In genomic region chr1:184357474-184358225, GRCm38 (mm10) we compare ENCODE assay signal across 12 mouse cellular contexts.
DNase-seq lines count a peak whose midpoint lies in the region; ATAC-seq and TF ChIP-seq lines count a peak whose summit lies in the region.
"Had no signal": no experiment of that assay in that cellular context is flagged by ENCODE, and none has a peak within 500 bp of the region (broad histone marks: within the 10 kb centered on the region; RNA-seq: fewer than 3 reads in every experiment).

No protein-coding gene starts in this region.

- no peak overlapping the region for H3K4me3 ChIP-seq in forebrain, embryonic 16.5 days (replicated peaks; ENCODE audit: low read length)
- H3K4me3 ChIP-seq in forebrain, embryonic 14.5 days (ENCODE audit: low read depth, low read length), result no peak overlapping the region
- no peak overlapping the region for H3K4me3 ChIP-seq in limb, embryonic 14.5 days (replicated peaks; ENCODE audit: low read length)
- no peak overlapping the region for H3K4me3 ChIP-seq in limb, embryonic 10.5 days
- H3K4me3 ChIP-seq in liver, embryonic 12.5 days, result no peak overlapping the region
- no peak overlapping the region for H3K4me3 ChIP-seq in neural tube, embryonic 15.5 days (replicated peaks)
- H3K4me3 ChIP-seq: midbrain, embryonic 13.5 days; neural tube, embryonic 12.5 days had no signal

- DNase-seq in forebrain, embryonic 14.5 days (ENCODE audit: low spot score), result no peak
- peak; percentile 11 for DNase-seq in limb, embryonic 14.5 days (ENCODE audit: low spot score)
- DNase-seq in limb, embryonic 10.5 days (ENCODE audit: low spot score), result no peak
- peak; percentile 95 for DNase-seq in 416B (ENCODE audit: low read depth)
- no peak for DNase-seq in gastrocnemius, postnatal 36 days
- DNase-seq: cerebellum, adult 11 months; lung, postnatal 10 days had no signal

- H3K9ac ChIP-seq in forebrain, embryonic 16.5 days (replicated peaks; ENCODE audit: low read depth, low read length), result no peak overlapping the region
- H3K9ac ChIP-seq in forebrain, embryonic 14.5 days (ENCODE audit: low read length), result no peak overlapping the region
- H3K9ac ChIP-seq in limb, embryonic 14.5 days (ENCODE audit: low read depth, low read length, severe bottlenecking), result no peak overlapping the region
- no peak overlapping the region for H3K9ac ChIP-seq in liver, embryonic 12.5 days
- H3K9ac ChIP-seq in neural tube, embryonic 15.5 days (replicated peaks), result no peak overlapping the region
- H3K9ac ChIP-seq: midbrain, embryonic 13.5 days; neural tube, embryonic 12.5 days had no signal

- H3K4me2 ChIP-seq in forebrain, embryonic 16.5 days (ENCODE audit: low read length), result no peak overlapping the region
- H3K4me2 ChIP-seq in forebrain, embryonic 14.5 days (ENCODE audit: low read length), result no peak overlapping the region
- no peak overlapping the region for H3K4me2 ChIP-seq in limb, embryonic 14.5 days (replicated peaks; ENCODE audit: low read depth, low read length, severe bottlenecking)
- no peak overlapping the region for H3K4me2 ChIP-seq in liver, embryonic 12.5 days
- no peak overlapping the region for H3K4me2 ChIP-seq in neural tube, embryonic 15.5 days
- H3K4me2 ChIP-seq: midbrain, embryonic 13.5 days; neural tube, embryonic 12.5 days had no signal

- no peak overlapping the region for H3K27ac ChIP-seq in forebrain, embryonic 16.5 days (ENCODE audit: low read length)
- H3K27ac ChIP-seq in forebrain, embryonic 14.5 days (ENCODE audit: low read depth, low read length), result no peak overlapping the region
- no peak overlapping the region for H3K27ac ChIP-seq in limb, embryonic 14.5 days (replicated peaks; ENCODE audit: low read depth, low read length)
- H3K27ac ChIP-seq in limb, embryonic 10.5 days, result no peak overlapping the region
- H3K27ac ChIP-seq in liver, embryonic 12.5 days, result no peak overlapping the region
- no peak overlapping the region for H3K27ac ChIP-seq in neural tube, embryonic 15.5 days (replicated peaks)
- H3K27ac ChIP-seq: midbrain, embryonic 13.5 days; neural tube, embryonic 12.5 days had no signal

- 79% methylated on average over 4 of the region's 4 CpGs for WGBS in forebrain, embryonic 16.5 days
- WGBS in forebrain, embryonic 14.5 days, result 86% methylated on average over 4 of the region's 4 CpGs
- 56% methylated on average over 4 of the region's 4 CpGs for WGBS in limb, embryonic 14.5 days
- 83% methylated on average over 4 of the region's 4 CpGs for WGBS in limb, embryonic 10.5 days
- WGBS in liver, embryonic 12.5 days (ENCODE audit: insufficient replicate concordance), result 44% methylated on average over 4 of the region's 4 CpGs
- 46% methylated on average over 4 of the region's 4 CpGs for WGBS in neural tube, embryonic 15.5 days

- no peaks in the 10 kb centered on the region; the same call in 1 of the 2 replicates for H3K4me1 ChIP-seq in forebrain, embryonic 16.5 days (replicated peaks; ENCODE audit: control insufficient read depth, insufficient read depth, low read length)
- no peaks in the 10 kb centered on the region for H3K4me1 ChIP-seq in forebrain, embryonic 14.5 days (ENCODE audit: control insufficient read depth, insufficient read depth, low read length)
- H3K4me1 ChIP-seq in limb, embryonic 14.5 days (ENCODE audit: control insufficient read depth, insufficient read depth, low read length), result peaks cover 10% of the 10 kb centered on the region; the same call in 1 of the 2 replicates
- H3K4me1 ChIP-seq in limb, embryonic 10.5 days, result peaks cover 6% of the 10 kb centered on the region; the same call in 1 of the 2 replicates
- peaks cover 9% of the 10 kb centered on the region for H3K4me1 ChIP-seq in liver, embryonic 12.5 days
- 0 out of 2 replicates have a peak, but pooled peaks cover 4% of the 10 kb centered on the region for H3K4me1 ChIP-seq in neural tube, embryonic 15.5 days
- H3K4me1 ChIP-seq: midbrain, embryonic 13.5 days; neural tube, embryonic 12.5 days had no signal

- intact Hi-C loops in gastrocnemius, postnatal 36 days (cut with DNase I), result no loop called here

- no peaks in the 10 kb centered on the region for H3K36me3 ChIP-seq in forebrain, embryonic 16.5 days (ENCODE audit: control insufficient read depth, insufficient read depth)
- H3K36me3 ChIP-seq in forebrain, embryonic 14.5 days (ENCODE audit: control insufficient read depth, insufficient read depth, low read length), result no peaks in the 10 kb centered on the region
- no peaks in the 10 kb centered on the region for H3K36me3 ChIP-seq in limb, embryonic 14.5 days (ENCODE audit: control insufficient read depth, insufficient read depth, low read length)
- no peaks in the 10 kb centered on the region for H3K36me3 ChIP-seq in limb, embryonic 10.5 days
- H3K36me3 ChIP-seq in liver, embryonic 12.5 days, result no peaks in the 10 kb centered on the region
- H3K36me3 ChIP-seq in neural tube, embryonic 15.5 days, result no peaks in the 10 kb centered on the region
- H3K36me3 ChIP-seq: midbrain, embryonic 13.5 days; neural tube, embryonic 12.5 days had no signal

- peak; percentile 12; the same call in 1 of the 2 replicates for ATAC-seq in forebrain, embryonic 16.5 days
- no peak for ATAC-seq in forebrain, embryonic 14.5 days
- ATAC-seq in limb, embryonic 14.5 days (ENCODE audit: low FRiP score, low read depth), result no peak
- peak; percentile 47; the same call in 1 of the 2 replicates for ATAC-seq in liver, embryonic 12.5 days
- ATAC-seq in neural tube, embryonic 15.5 days (ENCODE audit: low FRiP score), result no peak
- ATAC-seq: midbrain, embryonic 13.5 days had no signal

- H3K27me3 ChIP-seq in forebrain, embryonic 16.5 days (replicated peaks; ENCODE audit: control insufficient read depth, insufficient read depth, low read length), result no peaks in the 10 kb centered on the region
- no peaks in the 10 kb centered on the region for H3K27me3 ChIP-seq in forebrain, embryonic 14.5 days (replicated peaks; ENCODE audit: control insufficient read depth, insufficient read depth, low read length)
- no peaks in the 10 kb centered on the region for H3K27me3 ChIP-seq in limb, embryonic 14.5 days (ENCODE audit: control insufficient read depth, insufficient read depth, low read length)
- no peaks in the 10 kb centered on the region for H3K27me3 ChIP-seq in limb, embryonic 10.5 days (ENCODE audit: low read depth, poor library complexity, severe bottlenecking)
- no peaks in the 10 kb centered on the region for H3K27me3 ChIP-seq in liver, embryonic 12.5 days (replicated peaks)
- no peaks in the 10 kb centered on the region for H3K27me3 ChIP-seq in neural tube, embryonic 15.5 days (replicated peaks)
- H3K27me3 ChIP-seq: midbrain, embryonic 13.5 days; neural tube, embryonic 12.5 days had no signal

- TF ChIP-seq POLR2A in limb, embryonic 14.5 days (IDR thresholded peaks at IDR 0.05; ENCODE audit: borderline replicate concordance, extremely low read depth, insufficient read depth, insufficient read length), result no peak

- no peaks in the 10 kb centered on the region for H3K9me3 ChIP-seq in forebrain, embryonic 16.5 days (ENCODE audit: control insufficient read depth, low read length)
- H3K9me3 ChIP-seq in forebrain, embryonic 14.5 days (replicated peaks; ENCODE audit: control insufficient read depth, low read length), result no peaks in the 10 kb centered on the region
- no peaks in the 10 kb centered on the region for H3K9me3 ChIP-seq in limb, embryonic 14.5 days (ENCODE audit: control insufficient read depth, low read length)
- H3K9me3 ChIP-seq in limb, embryonic 10.5 days (replicated peaks), result no peaks in the 10 kb centered on the region
- no peaks in the 10 kb centered on the region for H3K9me3 ChIP-seq in liver, embryonic 12.5 days (replicated peaks)
- H3K9me3 ChIP-seq in neural tube, embryonic 15.5 days (replicated peaks), result no peaks in the 10 kb centered on the region
- H3K9me3 ChIP-seq: midbrain, embryonic 13.5 days; neural tube, embryonic 12.5 days had no signal

Comparison
In these comparisons a context has a peak if more than half of its experiments do, and no peak if none do; other contexts are left out.
1. ATAC-seq: peak in forebrain, embryonic 16.5 days (single experiment) and liver, embryonic 12.5 days (single experiment); none in forebrain, embryonic 14.5 days (single experiment), limb, embryonic 14.5 days (single experiment) and neural tube, embryonic 15.5 days (single experiment).
2. DNase-seq: peak in limb, embryonic 14.5 days (single experiment) and 416B (single experiment); none in forebrain, embryonic 14.5 days (single experiment), limb, embryonic 10.5 days (single experiment) and gastrocnemius, postnatal 36 days (0 of 2).